In the genomic region with DNA sequence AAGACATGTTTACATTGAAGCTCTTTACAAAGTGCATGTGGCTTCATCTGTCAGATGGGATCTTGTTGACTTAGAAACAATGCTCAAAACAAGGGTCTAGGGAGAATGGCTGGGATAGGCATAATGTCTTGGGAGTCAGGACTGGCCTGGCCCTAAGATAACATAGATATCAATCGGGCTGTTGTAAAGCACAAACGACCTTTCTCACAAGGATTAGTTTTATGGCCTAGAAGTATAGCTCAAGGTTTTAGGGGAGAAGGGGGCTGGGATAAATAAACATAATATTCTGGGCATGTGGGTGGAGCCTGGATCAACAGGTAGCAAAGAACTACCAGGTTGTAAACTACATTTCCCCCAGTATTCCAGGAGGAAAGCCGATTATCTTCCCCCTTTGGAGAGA, we compare ENCODE assay signal across 31 mouse cellular contexts.
"Had no signal": no experiment of that assay in that cellular context is flagged by ENCODE, and none has a peak within 500 bp of the region (broad histone marks: within the 10 kb centered on the region; RNA-seq: fewer than 3 reads in every experiment).

No protein-coding gene starts in this region.

- H3K4me3 ChIP-seq: limb, embryonic 10.5 days; limb, embryonic 12.5 days; limb, embryonic 13.5 days; limb, embryonic 15.5 days; liver, embryonic 12.5 days; liver, embryonic 13.5 days; liver, embryonic 15.5 days; lung, embryonic 15.5 days; megakaryocyte, embryonic 14.5 days; midbrain, embryonic 10.5 days; midbrain, embryonic 12.5 days; midbrain, embryonic 13.5 days; midbrain, embryonic 15.5 days; myocyte; neural tube, embryonic 12.5 days had no signal

- H3K27ac ChIP-seq: limb, embryonic 10.5 days; limb, embryonic 12.5 days; limb, embryonic 13.5 days; limb, embryonic 15.5 days; liver, embryonic 12.5 days; liver, embryonic 13.5 days; liver, embryonic 14.5 days; liver, embryonic 15.5 days; lung, embryonic 15.5 days; macrophage; midbrain, embryonic 10.5 days; midbrain, embryonic 12.5 days; midbrain, embryonic 13.5 days; midbrain, embryonic 15.5 days; neural tube, embryonic 12.5 days had no signal

- H3K27me3 ChIP-seq: limb, embryonic 12.5 days; limb, embryonic 13.5 days; limb, embryonic 15.5 days; liver, embryonic 12.5 days; liver, embryonic 13.5 days; liver, embryonic 15.5 days; lung, embryonic 15.5 days; midbrain, embryonic 12.5 days; midbrain, embryonic 13.5 days; midbrain, embryonic 15.5 days; neural tube, embryonic 12.5 days had no signal

- ATAC-seq: liver, embryonic 12.5 days; liver, postnatal 0 days; lung, postnatal 0 days; midbrain, embryonic 13.5 days; midbrain, embryonic 15.5 days; midbrain, embryonic 16.5 days had no signal

- H3K9me3 ChIP-seq: liver, embryonic 13.5 days; liver, embryonic 15.5 days; lung, embryonic 15.5 days had no signal

- H3K9ac ChIP-seq: limb, embryonic 12.5 days; limb, embryonic 13.5 days; limb, embryonic 15.5 days; liver, embryonic 12.5 days; liver, embryonic 13.5 days; liver, embryonic 14.5 days; liver, embryonic 15.5 days; liver, postnatal 0 days; lung, embryonic 14.5 days; lung, embryonic 15.5 days; midbrain, embryonic 12.5 days; midbrain, embryonic 13.5 days; midbrain, embryonic 15.5 days; neural tube, embryonic 12.5 days had no signal

- DNase-seq: left cerebral cortex, postnatal 4 days; liver; liver, embryonic 13.5 days; liver, postnatal 0 days; lung, adult 2 months; lung, embryonic 14.5 days; lung, postnatal 10 days; lung, postnatal 14 days; lung, postnatal 36 days; lung, postnatal 4 days; midbrain, embryonic 14.5 days had no signal

- H3K36me3 ChIP-seq: limb, embryonic 10.5 days; limb, embryonic 12.5 days; limb, embryonic 13.5 days; limb, embryonic 15.5 days; liver, embryonic 12.5 days; liver, embryonic 13.5 days; liver, embryonic 15.5 days; lung, embryonic 15.5 days; midbrain, embryonic 10.5 days; midbrain, embryonic 12.5 days; midbrain, embryonic 15.5 days; neural tube, embryonic 12.5 days had no signal

- H3K4me2 ChIP-seq: limb, embryonic 12.5 days; limb, embryonic 13.5 days; limb, embryonic 15.5 days; liver, embryonic 11.5 days; liver, embryonic 12.5 days; liver, embryonic 13.5 days; liver, embryonic 15.5 days; lung, embryonic 14.5 days; lung, embryonic 15.5 days; midbrain, embryonic 11.5 days; midbrain, embryonic 12.5 days; midbrain, embryonic 13.5 days; midbrain, embryonic 15.5 days; neural tube, embryonic 12.5 days had no signal

- H3K4me1 ChIP-seq: limb, embryonic 10.5 days; limb, embryonic 12.5 days; limb, embryonic 13.5 days; limb, embryonic 15.5 days; lung, embryonic 15.5 days; midbrain, embryonic 10.5 days; midbrain, embryonic 12.5 days; midbrain, embryonic 13.5 days; midbrain, embryonic 15.5 days; neural tube, embryonic 12.5 days had no signal
